Mouse (Mus musculus) urinary bladder, adult 2 months (tissue): ENCODE measurements at regions not wholly inside any gene's neighbourhood (a gene's known extent, or its start where the extent isn't known, plus 50 kb on each side); places are given as distances from the start of the nearest gene placed in this dataset.

Source experiments
- DNase-seq: peaks from one replicate; pipeline ENCODE4 v3.0.0; 2022; ENCODE audit warnings: low spot score

DNA sequence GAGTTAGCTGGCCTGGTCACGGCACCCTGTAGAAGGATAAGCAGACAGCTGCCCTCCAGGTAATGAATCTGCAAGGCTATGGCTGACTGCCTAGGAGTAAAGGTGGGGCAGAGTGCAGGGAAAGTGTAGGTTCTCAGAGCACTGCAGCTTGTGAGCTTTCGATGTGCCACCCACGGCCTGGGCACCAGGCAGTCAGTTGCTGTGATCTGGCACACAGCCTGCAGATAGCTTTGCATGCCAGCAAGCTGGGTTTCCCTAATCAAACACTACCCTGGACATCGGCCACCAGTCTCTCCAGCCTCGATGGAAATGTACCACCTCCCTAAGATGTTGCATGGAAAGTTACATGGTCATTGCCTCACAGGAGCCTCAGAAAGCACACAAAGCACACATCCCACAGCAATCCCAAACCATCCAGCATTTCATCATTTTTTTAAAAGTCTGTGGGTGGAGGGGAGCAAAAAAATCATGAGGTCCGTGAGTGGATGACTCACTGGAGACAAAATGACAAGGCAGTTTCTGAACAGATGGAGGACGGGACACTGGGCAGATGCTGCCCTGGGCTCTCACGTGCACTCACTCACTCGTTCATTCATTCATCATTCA, 112.7 kb downstream of the Ets2 start:
- no peak for DNase-seq

- DNase-seq = no peak
Observed at GRCm38 (mm10) chr16:95811092-95811491, 109.2 kb downstream of the Ets2 start.

GRCm38 (mm10) chr16:95809127-95809876, 107.4 kb downstream of the Ets2 start:
- no peak for DNase-seq

- no peak for DNase-seq
Observed at GRCm38 (mm10) chr16:95806510-95806909, 104.6 kb downstream of the Ets2 start.

DNA sequence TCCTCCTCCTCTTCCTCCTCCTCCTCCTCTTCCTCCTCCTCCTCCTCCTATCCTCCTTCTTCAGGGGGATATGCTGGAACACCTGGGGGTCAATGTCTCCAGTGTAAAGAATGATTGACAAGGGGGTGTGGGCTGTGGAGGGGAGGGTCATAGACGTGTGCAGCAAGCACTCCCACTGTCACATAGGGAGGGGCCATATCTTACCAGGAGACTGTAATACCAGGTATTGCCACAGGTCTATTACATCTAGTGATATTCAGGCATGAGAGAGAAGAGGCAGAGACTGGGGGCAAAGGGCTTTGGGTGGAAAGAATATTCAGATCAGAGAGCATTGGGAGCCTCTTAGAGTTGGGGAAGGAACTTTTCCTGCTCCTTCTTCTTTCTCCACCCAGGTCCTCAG, 102.3 kb downstream of the Ets2 start:
- DNase-seq = no peak

DNA sequence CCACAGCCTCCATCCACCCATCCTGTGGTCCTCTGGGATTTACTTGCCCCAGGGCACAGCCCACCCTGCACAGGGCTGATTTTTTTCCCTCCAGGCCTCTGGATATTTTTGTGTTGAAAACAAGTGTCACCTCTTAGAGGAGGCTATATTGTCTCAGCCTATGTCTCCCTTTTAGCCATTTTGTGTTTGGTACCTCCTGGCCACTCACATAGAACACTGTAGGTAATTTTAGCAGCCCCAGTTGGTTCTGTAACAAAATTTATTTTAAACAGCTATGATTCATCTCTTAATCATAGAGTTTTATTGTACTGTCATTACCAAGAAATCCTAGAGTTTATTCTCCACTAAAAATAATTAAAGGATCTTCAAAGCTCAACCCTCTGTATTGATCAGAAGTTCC, 100.8 kb downstream of the Ets2 start:
- no peak for DNase-seq

GRCm38 (mm10) chr16:95802207-95802606, 100.3 kb downstream of the Ets2 start:
- DNase-seq = no peak

DNA sequence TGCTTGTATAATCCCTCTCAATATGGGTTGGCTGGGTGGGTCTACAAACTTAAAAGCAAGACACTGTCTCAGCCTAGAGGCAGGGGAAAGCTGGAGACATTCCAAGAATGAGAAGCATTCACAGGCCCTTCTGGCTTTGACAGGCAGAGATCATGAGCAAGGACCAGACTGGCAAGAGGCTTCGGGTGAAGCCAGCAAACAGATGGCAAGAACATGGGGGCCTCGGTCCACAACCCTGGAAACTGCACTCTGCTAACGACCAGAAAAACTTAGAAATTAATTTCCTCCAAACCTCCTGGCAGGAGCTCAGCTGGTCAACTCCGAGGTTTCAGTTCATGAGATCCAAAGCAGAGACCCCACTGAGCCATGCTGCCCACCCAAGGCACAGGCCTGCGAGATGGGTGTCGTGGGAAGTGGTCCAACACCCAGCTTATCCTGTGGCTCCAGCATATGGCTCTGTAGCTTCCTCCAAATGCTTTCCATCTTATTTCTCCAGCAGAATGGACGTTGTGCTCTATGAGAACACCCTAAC, 99.1 kb downstream of the Ets2 start:
- no peak for DNase-seq

DNA sequence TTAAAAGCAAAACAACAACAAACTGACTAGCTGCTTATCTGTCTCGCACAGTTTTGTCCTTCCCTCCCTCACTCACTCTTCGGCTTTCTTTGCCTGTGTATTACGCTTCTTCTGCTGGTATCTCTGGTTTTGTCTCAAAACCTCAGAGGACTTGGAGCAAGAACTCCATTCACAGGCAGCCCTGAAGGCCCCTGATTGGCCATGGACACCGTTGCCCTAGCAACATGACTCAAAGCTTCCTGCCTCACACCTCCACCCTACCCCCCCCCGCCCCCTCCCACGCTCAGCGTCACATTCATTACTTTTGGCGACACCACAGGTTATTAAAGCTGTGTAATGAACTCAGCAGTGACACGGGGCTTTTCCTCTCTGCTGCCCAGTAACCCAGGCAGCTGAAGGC, 96.7 kb downstream of the Ets2 start:
- DNase-seq = no peak

DNA sequence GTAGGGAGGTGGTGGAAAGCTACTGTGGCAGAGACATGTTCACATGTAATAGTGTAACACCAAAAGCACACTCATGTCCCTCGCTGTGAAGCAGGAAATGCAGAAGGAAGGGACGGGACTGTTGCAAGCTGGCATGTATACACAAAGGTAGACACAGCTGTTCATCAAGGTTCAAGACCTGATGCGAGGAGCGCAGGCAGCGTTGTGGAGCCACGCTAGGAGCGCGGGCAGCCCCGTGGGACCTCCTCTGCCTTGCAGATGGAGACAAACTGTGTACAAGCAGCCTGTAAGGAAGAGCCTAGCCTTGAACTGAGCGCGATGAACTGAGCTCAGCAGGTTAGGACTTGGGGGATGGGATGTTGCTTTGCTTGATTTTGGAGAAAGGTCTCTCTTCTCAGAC, 96.2 kb downstream of the Ets2 start:
- DNase-seq = no peak

DNA sequence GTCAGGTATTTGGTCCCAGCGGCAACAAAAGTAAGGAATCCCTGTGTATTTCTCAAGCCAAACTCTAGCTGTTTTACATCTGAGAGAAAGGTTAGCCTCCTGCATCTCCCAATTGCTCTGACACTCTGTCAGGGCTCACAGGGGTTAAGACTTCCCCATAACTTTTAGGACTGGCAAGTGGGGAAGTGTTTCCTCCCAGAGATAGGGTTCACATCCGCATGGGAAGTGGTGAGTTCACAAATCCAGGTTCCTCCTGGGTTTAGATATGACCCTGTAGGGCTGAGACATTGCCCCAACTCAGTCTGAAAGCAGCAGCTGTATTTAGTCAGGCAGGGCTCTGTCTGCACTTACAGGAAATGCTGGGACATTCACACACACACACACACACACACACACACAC, 95.3 kb downstream of the Ets2 start:
- DNase-seq = no peak

DNA sequence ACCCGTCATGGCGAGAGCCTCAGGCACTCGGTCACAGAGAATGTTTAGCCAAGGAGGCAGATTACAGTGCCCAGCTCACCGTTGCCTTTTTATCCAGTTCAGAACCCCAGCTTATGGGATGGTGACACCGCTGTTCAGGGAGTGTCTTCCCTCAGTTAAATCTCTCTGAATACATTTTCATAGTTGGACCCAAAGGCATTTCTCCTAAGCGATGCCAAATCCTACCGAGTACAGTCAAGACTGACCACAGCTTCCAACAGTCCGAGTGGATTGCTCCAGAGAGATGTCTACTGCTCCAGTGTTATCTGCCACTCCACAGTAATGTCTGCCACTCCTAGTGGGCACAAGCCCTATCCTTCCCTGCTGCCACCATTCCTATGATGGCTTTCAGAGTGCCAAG, 93.0 kb downstream of the Ets2 start:
- DNase-seq = no peak

GRCm38 (mm10) chr16:95794281-95794727, 92.4 kb downstream of the Ets2 start:
- DNase-seq = no peak

DNA sequence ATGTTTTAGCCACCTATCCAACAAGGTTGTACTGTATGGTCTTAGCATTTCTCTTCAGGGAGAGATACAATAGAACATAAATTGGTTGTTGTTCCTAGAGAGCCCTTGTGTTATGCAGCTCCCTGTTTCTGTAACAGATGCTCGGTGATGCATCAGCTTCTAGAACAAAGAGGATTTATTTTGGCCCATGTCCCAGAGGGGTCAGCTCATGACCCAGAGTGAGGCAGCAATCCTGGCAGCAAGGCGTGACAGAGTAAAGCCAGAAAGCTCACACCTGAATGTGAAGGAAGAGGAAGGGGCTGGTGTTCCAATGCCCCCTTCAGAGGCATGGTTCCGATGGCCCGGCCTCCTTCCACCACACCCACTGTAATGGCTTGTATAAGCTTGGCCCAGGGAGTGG, 88.8 kb downstream of the Ets2 start:
- DNase-seq = no peak

GRCm38 (mm10) chr16:95789548-95789947, 87.7 kb downstream of the Ets2 start:
- no peak for DNase-seq

- no peak for DNase-seq
Observed at GRCm38 (mm10) chr16:95781681-95782080, 79.8 kb downstream of the Ets2 start.

- DNase-seq = no peak
Observed at GRCm38 (mm10) chr16:95780431-95780830, 78.6 kb downstream of the Ets2 start.

GRCm38 (mm10) chr16:95778845-95779722, 77.2 kb downstream of the Ets2 start:
- no peak for DNase-seq

DNA sequence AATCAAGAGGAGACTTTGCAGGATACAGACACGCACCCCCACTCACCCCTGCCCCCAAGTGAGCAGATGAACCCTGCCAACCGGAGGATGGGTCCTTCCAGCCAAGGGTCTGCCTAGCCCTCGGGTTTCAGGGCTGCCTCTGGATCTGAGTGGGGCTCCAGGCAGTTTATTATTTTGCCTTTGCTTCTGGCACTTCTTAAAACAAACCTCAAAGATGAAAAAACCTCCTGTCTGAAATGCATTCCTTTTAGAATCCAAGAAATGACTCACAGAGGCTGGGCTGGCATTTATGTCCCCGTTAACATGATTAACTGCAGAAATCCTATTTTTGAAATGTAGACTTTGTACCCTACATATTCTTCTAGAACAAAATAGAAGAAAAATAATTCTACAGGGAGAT, 76.3 kb downstream of the Ets2 start:
- no peak for DNase-seq

DNA sequence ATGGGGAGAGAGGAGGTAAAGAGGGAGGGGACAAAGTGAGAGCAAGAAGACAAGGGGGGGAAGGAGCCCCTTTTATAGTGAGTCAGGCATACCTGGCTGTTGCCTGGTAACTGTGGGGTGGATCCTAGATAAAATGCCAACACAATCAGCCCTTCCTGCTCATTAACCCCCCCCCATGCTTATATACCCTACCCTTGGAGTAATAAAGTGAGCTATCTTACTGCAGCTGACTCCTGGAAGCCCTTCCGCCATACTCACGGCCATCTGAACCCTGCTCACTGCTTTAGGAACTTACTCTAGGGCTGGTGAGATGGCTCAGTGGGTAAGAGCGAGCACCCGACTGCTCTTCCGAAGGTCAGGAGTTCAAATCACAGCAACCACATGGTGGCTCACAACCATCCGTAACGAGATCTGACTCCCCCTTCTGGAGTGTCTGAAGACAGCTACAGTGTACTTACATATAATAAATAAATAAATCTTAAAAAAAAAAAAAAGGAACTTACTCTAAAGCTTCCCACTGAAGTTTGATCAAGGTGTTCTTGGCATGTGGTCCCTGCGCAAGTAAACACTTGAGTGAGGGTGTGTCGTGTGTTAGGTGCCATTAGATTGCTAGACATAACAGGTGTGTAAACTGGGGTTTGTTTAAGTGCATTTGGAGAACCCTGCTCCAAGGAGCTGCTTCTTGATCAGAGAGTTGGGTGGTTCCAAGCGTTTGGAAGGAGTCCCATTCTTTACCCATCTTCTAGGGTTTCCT, 74.9 kb downstream of the Ets2 start:
- no peak for DNase-seq

- DNase-seq = no peak
Observed at GRCm38 (mm10) chr16:95776010-95776409, 74.1 kb downstream of the Ets2 start.

GRCm38 (mm10) chr16:95775361-95775760, 73.5 kb downstream of the Ets2 start:
- no peak for DNase-seq
